Mouse (Mus musculus) gastrocnemius, postnatal 14 days (tissue): ENCODE measurements at regions not wholly inside any gene's neighbourhood (a gene's known extent, or its start where the extent isn't known, plus 50 kb on each side); places are given as distances from the start of the nearest gene placed in this dataset.

Experiments used
- DNase-seq: peaks from one replicate; pipeline ENCODE4 v3.0.0; 2021; ENCODE audit warnings: mixed read lengths
- intact Hi-C: fragments of 180-260 bp; cut with DNase I; formaldehyde crosslinking; loops from one replicate; pipeline ENCODE4 v1.15.1; 2025; ENCODE audit warnings: low total_unique reads

DNA sequence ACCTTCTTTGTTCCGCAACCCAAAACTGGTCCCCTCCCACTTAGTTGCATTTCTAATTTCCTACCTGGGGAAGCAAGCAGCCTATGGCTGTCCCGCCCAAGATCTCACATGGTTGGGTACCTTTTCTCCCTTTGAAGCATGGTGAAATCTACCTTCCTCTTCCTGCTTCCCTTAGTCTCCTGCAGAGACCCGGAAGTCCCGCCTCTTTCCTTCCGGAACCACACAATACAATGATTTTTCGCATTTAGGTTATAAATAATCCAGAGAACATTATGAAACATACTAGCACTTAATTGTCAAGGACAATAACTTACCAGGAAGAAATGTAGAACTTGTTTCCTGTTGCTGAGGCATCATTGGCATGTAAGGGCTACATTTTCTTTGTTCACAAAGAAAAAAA is 58.8 kb downstream of the 1700009N14Rik start:
- no peak for DNase-seq
- intact Hi-C loops = no loop called here

DNA sequence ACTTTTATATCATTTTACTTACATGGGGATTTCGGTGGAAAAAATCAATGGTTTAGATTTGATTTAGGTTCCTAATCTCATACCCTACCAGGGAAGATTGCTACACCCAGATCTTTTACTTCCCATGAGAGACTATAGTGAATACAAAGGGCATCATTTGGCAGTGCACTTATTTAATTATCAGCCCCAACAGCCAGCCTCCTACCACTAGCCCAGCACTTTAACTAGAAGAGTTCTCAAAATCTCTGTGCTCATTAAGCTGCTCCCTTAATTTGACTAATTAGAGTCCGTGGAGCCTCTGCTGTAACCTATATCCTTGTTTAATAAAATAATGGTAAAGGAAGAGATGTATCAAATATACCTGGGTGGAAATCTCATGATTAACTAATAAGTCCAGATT is 77.4 kb downstream of the 1700009N14Rik start:
- no peak for DNase-seq
- intact Hi-C loops = no loop called here

GRCm38 (mm10) chr4:39528661-39529060 is 78.6 kb downstream of the 1700009N14Rik start:
- intact Hi-C loops = no loop called here
- DNase-seq = no peak

GRCm38 (mm10) chr4:39556101-39556763 is 106.1 kb downstream of the 1700009N14Rik start:
- DNase-seq = no peak
- intact Hi-C loops = no loop called here

DNA sequence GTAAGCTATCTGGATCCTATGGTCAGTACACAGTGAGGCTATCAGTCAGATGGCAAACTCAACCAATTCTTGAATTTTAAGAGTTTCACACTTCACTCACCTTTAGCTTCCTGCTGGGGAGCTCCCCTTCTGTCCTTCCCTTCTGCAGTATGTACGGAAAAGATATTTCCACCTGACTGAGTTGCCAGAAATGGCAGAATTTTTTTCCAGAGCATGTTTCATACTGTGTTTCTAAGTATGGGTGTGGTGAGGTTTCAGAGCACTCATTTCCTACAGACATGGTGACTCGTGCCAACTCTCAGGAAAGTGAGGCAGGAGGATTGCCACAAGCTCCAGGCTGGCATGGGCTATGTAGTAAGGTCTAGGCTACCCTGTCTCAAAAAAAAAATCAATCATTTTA is 147.3 kb downstream of the 1700009N14Rik start:
- intact Hi-C loops = no loop called here
- no peak for DNase-seq

- no peak for DNase-seq
- intact Hi-C loops = no loop called here
Observed at GRCm38 (mm10) chr4:39605046-39605445, 155.0 kb downstream of the 1700009N14Rik start.

DNA sequence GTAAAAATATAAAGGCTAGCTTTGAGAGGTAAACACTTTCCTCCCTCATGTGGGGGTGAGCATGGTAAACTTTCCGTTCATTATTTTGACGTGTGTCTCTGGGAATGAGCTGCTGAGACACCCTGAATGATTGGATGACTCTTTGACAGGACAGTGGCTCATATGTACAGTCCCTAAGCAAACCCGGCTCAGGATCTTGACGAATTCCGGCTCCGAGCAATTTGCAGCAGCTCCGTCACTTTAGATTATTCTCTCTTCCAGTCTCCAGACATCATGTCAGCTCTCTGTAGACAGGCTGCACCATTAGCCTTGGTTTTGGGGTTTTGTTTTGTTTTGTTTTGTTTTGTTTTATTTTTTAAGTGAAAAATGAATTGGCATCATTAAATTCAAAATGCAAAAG is 194.0 kb downstream of the 1700009N14Rik start:
- intact Hi-C loops = no loop called here

GRCm38 (mm10) chr4:39644849-39645248 is 194.8 kb downstream of the 1700009N14Rik start:
- intact Hi-C loops = no loop called here
- no peak for DNase-seq

More for the DNA sequence above, 194.0 kb downstream of the 1700009N14Rik start:
- no peak for DNase-seq

DNA sequence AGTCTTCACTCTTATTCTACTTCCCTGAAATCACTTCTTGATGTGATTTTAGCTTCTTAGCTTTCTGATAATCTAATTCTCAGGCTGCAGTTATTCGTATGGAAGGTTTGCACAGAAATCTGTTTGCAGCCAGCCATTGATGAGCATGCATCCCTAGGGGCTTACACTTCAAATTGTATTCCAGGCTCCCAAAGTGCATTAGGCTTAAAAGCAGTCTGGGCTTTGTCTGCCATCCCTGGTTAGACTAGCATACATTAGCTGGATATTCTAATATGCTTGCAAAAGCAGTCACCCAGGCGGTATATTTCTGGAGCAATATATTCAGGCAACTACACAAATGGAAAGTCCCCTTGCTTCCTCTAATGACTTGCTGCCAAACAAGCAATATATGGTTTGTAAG is 210.4 kb downstream of the 1700009N14Rik start:
- intact Hi-C loops = no loop called here
- DNase-seq = no peak

DNA sequence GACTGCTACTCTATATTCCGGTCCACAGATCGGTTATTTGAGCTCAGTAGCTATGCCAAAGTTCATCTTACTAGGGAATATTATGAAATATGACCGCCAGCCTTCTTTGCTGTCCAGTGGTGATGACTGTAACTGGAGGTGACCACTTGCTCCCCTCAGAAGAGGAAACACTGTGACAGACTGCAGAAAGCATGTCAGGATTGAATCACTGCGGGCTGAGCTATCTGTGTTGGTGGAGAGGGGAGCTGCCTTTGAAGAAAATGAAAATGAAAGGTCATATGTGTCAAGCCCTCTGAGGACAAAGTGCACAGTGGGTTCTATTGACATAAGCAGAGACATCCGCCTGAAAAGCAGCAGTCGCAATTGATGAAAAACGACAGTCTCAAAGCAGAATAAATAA is 222.5 kb downstream of the 1700009N14Rik start:
- intact Hi-C loops = no loop called here
- no peak for DNase-seq

DNA sequence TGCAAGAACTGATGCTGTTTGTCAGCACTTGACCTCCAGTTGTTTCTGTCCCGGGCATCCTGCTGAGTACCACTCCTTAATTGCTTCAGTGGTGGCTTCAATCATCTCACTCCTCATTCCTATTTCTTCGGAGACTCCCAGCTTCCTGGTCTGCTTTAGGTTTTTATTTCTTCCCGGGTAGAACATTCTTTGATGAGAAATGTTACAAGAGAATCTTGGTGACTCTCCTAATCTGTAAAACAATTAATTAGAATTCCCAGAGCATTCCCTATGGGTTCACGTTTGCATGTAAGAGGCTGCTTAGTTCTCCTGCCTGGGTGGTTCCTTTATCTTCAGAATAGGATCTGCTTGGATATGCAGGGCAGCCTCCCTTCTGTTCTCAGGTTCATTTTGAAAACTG is 245.1 kb downstream of the 1700009N14Rik start:
- intact Hi-C loops = loop anchor here (10.0 kb wide), 1 partner anchor 400 kb away; no protein-coding TSS in a partner anchor
- no peak for DNase-seq

GRCm38 (mm10) chr4:39697565-39697964 is 247.5 kb downstream of the 1700009N14Rik start:
- peak; percentile 69 for DNase-seq
- intact Hi-C loops = loop anchor here (10.0 kb wide), 1 partner anchor 397 kb away; no protein-coding TSS in a partner anchor

DNA sequence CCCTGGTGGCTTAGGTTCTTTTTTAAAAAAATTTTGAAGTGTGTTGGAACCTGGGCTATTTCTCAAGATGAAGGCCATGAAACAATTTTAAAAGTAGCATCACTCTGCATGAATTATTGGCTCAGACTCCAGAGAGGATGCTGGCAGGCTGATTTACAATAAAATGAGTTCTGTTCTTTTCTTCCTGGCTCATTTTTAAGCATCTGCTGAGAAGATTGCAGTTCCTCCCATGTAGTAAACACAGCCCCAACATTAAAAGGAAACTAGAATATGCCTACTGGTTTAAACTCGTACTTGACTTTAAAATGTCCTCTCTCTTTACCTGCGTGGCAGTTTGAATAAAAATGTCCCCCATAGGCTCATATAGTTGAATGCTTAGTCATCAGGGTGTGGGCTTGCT is 249.3 kb downstream of the 1700009N14Rik start:
- intact Hi-C loops = loop anchor here (10.0 kb wide), 1 partner anchor 395 kb away; no protein-coding TSS in a partner anchor
- no peak for DNase-seq

DNA sequence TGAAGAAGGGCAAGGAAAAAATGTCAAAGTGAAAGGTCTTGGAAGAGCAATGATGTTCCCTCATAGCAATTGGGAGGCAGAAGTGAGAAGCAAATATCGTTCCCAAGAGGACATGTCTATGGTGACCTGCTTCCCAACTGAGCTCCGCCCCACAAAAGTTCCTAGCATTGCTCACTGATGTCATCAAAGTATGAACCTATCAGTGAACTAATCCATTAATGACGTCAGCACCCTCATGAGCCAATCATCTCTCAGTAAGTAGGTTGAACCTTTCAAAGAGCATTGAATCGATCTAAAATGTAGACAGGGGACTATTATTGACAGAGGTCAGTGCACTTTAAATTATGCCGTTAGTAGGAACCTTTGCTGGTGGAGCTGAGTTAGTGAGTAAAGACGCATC is 267.4 kb downstream of the 1700009N14Rik start:
- no peak for DNase-seq

GRCm38 (mm10) chr4:39718691-39719090 is 268.6 kb downstream of the 1700009N14Rik start:
- intact Hi-C loops = loop anchor here (10.0 kb wide), 1 partner anchor 396 kb away; no protein-coding TSS in a partner anchor
- DNase-seq = no peak

More for the DNA sequence above, 267.4 kb downstream of the 1700009N14Rik start:
- intact Hi-C loops = loop anchor here (10.0 kb wide), 1 partner anchor 397 kb away; no protein-coding TSS in a partner anchor

- intact Hi-C loops = loop anchor here (10.0 kb wide), 1 partner anchor 395 kb away; no protein-coding TSS in a partner anchor
Observed at GRCm38 (mm10) chr4:39719951-39720350, 269.9 kb downstream of the 1700009N14Rik start.

DNA sequence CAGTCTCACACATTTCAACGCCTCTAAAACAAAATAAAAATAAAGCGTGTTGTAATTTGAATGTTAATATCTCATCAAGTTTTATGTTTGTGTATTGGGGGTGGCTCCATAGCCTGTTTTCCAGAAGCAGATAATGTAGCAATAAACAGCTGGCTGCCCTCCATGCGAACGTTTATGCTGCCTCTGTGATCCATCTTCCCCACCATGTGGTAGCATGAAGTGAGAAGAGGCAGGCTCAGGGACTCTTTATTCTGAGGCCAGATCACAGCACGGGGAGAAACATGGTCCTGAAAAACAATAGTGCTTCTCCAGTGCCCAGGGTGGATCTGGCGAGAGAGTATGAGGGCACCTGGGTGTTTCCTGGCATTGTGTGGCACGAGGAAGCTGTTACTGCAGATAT is 271.4 kb downstream of the 1700009N14Rik start:
- intact Hi-C loops = no loop called here
- DNase-seq = no peak

More at GRCm38 (mm10) chr4:39719951-39720350, 269.9 kb downstream of the 1700009N14Rik start:
- DNase-seq = no peak

- DNase-seq = no peak
- intact Hi-C loops = no loop called here
Observed at GRCm38 (mm10) chr4:39765586-39765985, 315.5 kb downstream of the 1700009N14Rik start.

DNA sequence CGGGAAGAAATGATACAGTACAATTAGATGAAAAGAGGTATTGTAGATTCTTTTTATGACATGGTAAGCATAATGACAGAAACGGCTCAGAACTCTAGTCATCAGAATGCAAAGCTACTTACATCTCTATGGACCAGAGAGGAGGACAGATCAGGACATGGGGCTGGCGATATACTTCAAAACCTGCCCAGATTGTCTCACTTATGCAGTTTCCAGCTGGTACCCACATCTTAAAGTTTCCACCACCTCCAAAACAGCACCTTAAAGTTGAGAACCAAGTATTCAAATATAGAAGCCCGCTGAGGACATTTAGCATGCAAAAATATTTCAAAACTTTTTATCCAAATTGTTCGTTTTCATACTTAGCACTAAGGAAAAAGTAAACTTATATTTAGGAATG is 341.0 kb downstream of the 1700009N14Rik start:
- DNase-seq = no peak
- intact Hi-C loops = no loop called here

- intact Hi-C loops = no loop called here
- no peak for DNase-seq
Observed at GRCm38 (mm10) chr4:39809950-39810349, 332.9 kb upstream of the Aco1 start.

GRCm38 (mm10) chr4:39812766-39813165 is 330.1 kb upstream of the Aco1 start:
- intact Hi-C loops = no loop called here
- no peak for DNase-seq
